Mouse (Mus musculus) cortical plate, adult 2 months (tissue): Measurements from ENCODE around the gene Pole4. TPM values are rescaled to one million over a fixed set of nuclear protein-coding genes. Genes with fewer than 3 reads are reported as not detected.

Experiments
- H3K27ac ChIP-seq: fragments of 200-500 bp; 2 replicates; pipeline ENCODE4 v1.5.1; 2012; ENCODE audit warnings: low read length, control low read depth, inconsistent platforms; ENCODE audit not compliant: insufficient read depth
- H3K4me1 ChIP-seq: fragments of 200-500 bp; 2 replicates; pipeline ENCODE4 v1.6.1; 2011; ENCODE audit warnings: low read length; ENCODE audit not compliant: control insufficient read depth, insufficient read depth
- H3K4me3 ChIP-seq: fragments of 200-500 bp; 2 replicates; pipeline ENCODE4 v1.5.1; 2011; ENCODE audit warnings: mild to moderate bottlenecking, low read length, control low read depth; ENCODE audit not compliant: insufficient read depth
- CTCF ChIP-seq: fragments of 200-500 bp; IDR thresholded peaks from 2 replicates; pipeline ENCODE4 v1.5.1; 2011; ENCODE audit warnings: mild to moderate bottlenecking, control low read depth, low read length; ENCODE audit not compliant: insufficient read depth; ENCODE audit errors: extremely low read depth
- POLR2A ChIP-seq: fragments of 200-500 bp; IDR thresholded peaks from 2 replicates; pipeline ENCODE4 v1.6.1; 2011; ENCODE audit warnings: mild to moderate bottlenecking, low read length, control low read depth; ENCODE audit not compliant: insufficient read depth; ENCODE audit errors: extremely low read depth
- polyA plus RNA-seq: library from polyadenylated mRNA; depleted of rRNA; stranded (reverse); fragments of >200 nt; gene quantifications from 2 replicates; pipeline ENCODE4 v1.2.3, GENCODE M21; 2012; rRNA removed

Gene Pole4
- polyA plus RNA-seq, 1 experiment = 41.4 TPM

DNA sequence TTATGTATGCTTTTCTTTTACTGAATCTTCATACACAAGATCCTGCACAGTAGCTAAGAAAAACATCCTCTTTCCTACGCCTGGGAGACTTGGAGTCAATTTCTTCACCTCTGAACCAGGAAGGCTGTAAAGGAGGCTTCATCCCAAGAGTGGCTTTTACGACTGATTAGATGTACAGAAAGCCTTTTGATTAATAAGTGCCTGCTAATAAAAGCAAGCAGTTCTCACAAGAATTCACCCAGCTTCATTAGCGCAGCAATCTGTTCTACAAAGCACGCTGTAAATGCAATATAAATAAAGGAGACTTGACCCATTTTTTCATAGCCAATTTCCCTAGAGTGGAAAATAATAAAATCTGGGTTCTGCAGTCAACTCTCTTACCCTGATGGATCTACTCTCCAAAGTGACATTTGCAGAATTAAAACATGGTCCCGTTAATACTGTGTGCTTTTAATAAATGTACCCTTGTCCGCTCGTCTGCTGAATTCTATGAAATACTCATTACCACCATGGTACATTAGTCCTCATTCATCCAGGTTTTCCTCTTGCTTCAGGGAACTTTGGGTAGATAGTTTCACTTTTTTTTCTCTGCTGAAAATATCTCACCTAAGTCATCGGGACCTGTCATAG, 109.6 kb downstream of the Pole4 start:
- no peak overlapping the region for H3K4me3 ChIP-seq
- H3K4me1 ChIP-seq = no peaks in the 10 kb centered on the region; the same call in 1 of the 2 replicates
- H3K27ac ChIP-seq = no peak overlapping the region
- TF ChIP-seq CTCF = no peak
- no peak for TF ChIP-seq POLR2A

DNA sequence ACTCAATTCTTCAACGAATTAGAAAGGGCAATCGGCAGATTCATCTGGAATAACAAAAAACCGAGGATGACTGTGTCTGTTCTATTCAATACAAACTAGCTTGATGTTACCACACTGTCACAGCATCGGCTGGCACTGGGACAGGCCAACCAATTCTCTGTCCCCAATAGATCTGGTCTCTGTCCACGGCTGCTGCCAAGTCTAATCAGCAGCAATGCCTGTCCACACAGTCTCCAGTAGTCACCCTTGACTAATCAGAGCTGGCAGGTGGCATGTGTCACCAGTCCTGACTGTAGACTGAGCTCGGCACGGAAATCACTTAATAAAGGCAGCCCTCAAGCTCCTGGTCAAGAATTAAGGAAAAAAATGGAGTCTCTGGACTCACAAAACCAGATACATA, 115.8 kb downstream of the Pole4 start:
- no peak for TF ChIP-seq POLR2A
- no peak overlapping the region for H3K27ac ChIP-seq
- H3K4me1 ChIP-seq = no peaks in the 10 kb centered on the region
- H3K4me3 ChIP-seq = no peak overlapping the region

DNA sequence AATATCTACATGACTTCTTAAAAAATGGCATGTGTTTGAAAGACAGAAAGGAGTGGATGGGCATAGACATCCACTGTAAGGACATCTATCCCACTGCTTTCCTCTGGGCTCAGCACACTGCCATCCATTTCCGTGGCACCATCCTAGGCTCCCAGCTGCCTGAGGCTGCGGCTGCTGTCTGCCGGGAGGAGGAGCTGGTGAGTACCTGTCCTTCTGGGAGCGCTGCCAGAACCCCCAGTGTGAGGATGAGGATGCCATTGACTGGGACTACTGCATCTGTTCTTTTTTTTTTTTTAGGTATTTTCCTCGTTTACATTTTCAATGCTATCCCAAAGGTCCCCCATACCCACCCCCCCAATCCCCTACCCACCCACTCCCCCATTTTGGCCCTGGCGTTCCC, 119.8 kb downstream of the Pole4 start:
- Histone ChIP-seq H3K4me1 (no peaks in the 10 kb centered on the region), H3K4me3 (no peak overlapping the region), H3K27ac (no peak overlapping the region)
- no peak for TF ChIP-seq POLR2A
- no peak for TF ChIP-seq CTCF

DNA sequence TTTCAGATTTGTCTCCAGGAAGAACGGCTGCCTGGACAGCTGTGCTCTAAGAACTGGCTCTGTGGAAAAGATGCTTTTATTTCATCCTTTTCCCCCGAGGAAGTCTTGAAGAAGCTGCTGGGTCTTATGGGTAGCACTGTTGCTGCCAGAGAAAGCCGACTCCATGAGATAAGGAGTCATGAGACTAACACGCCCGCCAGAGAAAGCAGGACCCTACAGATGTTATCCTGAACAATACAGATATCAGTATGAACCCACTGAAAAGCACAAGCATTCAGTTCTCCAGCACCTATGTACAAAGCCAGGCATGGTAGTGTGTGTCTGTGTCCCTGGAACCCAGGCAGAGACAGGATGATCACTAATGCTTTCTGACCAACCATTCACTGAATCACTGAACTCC, 129.7 kb downstream of the Pole4 start:
- H3K27ac ChIP-seq = no peak overlapping the region
- no peak overlapping the region for H3K4me3 ChIP-seq
- no peaks in the 10 kb centered on the region for H3K4me1 ChIP-seq
- TF ChIP-seq POLR2A (no peak), CTCF (no peak)

Other genes with a start within 250 kb of the Pole4 start
- gene Hk2, start 69.1 kb upstream of the Pole4 start, polyA plus RNA-seq = 2.4 and 2.8 TPM in 2 replicates
- 33.5 and 33.7 TPM in 2 replicates for gene Sema4f, start 234.4 kb upstream of the Pole4 start, polyA plus RNA-seq
- gene M1ap, start 241.5 kb upstream of the Pole4 start, polyA plus RNA-seq = 0.06 and 0.17 TPM in 2 replicates